In genomic region chr5:139178895-139179631, GRCm38 (mm10) we compare ENCODE assay signal across 8 mouse cellular contexts. TPM values are rescaled to one million over a fixed set of nuclear protein-coding genes. Genes with fewer than 3 reads are reported as not detected.
DNase-seq lines count a peak whose midpoint lies in the region; ATAC-seq and TF ChIP-seq lines count a peak whose summit lies in the region.

No protein-coding gene starts in this region.

- peaks cover 14% of the 10 kb centered on the region for H3K4me1 ChIP-seq in E14TG2a.4 (replicated peaks; ENCODE audit: low read depth, low read length)
- H3K4me1 ChIP-seq in forebrain, embryonic 12.5 days: no peaks in the 10 kb centered on the region; the same call in 1 of the 2 replicates
- H3K4me1 ChIP-seq in liver, embryonic 16.5 days (ENCODE audit: control insufficient read depth, low read depth, low read length): no peaks in the 10 kb centered on the region; the same call in 1 of the 2 replicates
- peaks cover 13% of the 10 kb centered on the region for H3K4me1 ChIP-seq in neural tube, embryonic 14.5 days (ENCODE audit: control insufficient read depth, insufficient read depth, low read length)

- no peak overlapping the region for H3K4me2 ChIP-seq in forebrain, embryonic 12.5 days
- H3K4me2 ChIP-seq in liver, embryonic 16.5 days (ENCODE audit: low read depth, low read length): no peak overlapping the region
- no peak overlapping the region for H3K4me2 ChIP-seq in neural tube, embryonic 14.5 days (ENCODE audit: low read depth, low read length)

- 30% methylated on average over 11 of the region's 11 CpGs for WGBS in forebrain, embryonic 12.5 days
- 21% methylated on average over 11 of the region's 11 CpGs for WGBS in liver, embryonic 16.5 days (ENCODE audit: insufficient replicate concordance)
- WGBS in neural tube, embryonic 14.5 days: 29% methylated on average over 11 of the region's 11 CpGs

- H3K4me3 ChIP-seq in E14TG2a.4 (replicated peaks; ENCODE audit: low read length): no peak overlapping the region
- H3K4me3 ChIP-seq in forebrain, embryonic 12.5 days (replicated peaks): no peak overlapping the region
- no peak overlapping the region for H3K4me3 ChIP-seq in liver, embryonic 16.5 days (ENCODE audit: low read depth, low read length)
- H3K4me3 ChIP-seq in neural tube, embryonic 14.5 days (ENCODE audit: low read depth, low read length): no peak overlapping the region

- DNase-seq in c-Kit-positive CD71-positive TER-119-positive erythroid progenitor cells, embryonic 14.5 days (ENCODE audit: low spot score): peak; percentile 72
- peak; percentile 88 to 91 for DNase-seq in heart, postnatal 14 days
- DNase-seq in kidney, postnatal 36 days: peak; percentile 70 to 93
- peak; percentile 91 for DNase-seq in testis, postnatal 10 days (ENCODE audit: low spot score)

- H3K9me3 ChIP-seq in E14TG2a.4 (ENCODE audit: low read length): no peaks in the 10 kb centered on the region
- H3K9me3 ChIP-seq in forebrain, embryonic 12.5 days: no peaks in the 10 kb centered on the region
- H3K9me3 ChIP-seq in liver, embryonic 16.5 days (replicated peaks; ENCODE audit: control insufficient read depth, low read length): no peaks in the 10 kb centered on the region
- H3K9me3 ChIP-seq in neural tube, embryonic 14.5 days (ENCODE audit: control insufficient read depth, low read length): no peaks in the 10 kb centered on the region

- H3K27me3 ChIP-seq in E14TG2a.4 (ENCODE audit: insufficient read depth, low read length): no peaks in the 10 kb centered on the region
- no peaks in the 10 kb centered on the region for H3K27me3 ChIP-seq in forebrain, embryonic 12.5 days
- H3K27me3 ChIP-seq in liver, embryonic 16.5 days (ENCODE audit: control insufficient read depth, insufficient read depth, low read depth, low read length): no peaks in the 10 kb centered on the region
- H3K27me3 ChIP-seq in neural tube, embryonic 14.5 days (ENCODE audit: control insufficient read depth, insufficient read depth, low read length): no peaks in the 10 kb centered on the region

- TF ChIP-seq CTCF in E14TG2a.4 (conservative IDR thresholded peaks at IDR 0.05; ENCODE audit: low read length): peak; percentile 83

- H3K9ac ChIP-seq in forebrain, embryonic 12.5 days: 0 out of 2 replicates have a peak overlapping the region, but pooled peaks have one; percentile 17
- no peak overlapping the region for H3K9ac ChIP-seq in liver, embryonic 16.5 days (ENCODE audit: low read depth, low read length)
- no peak overlapping the region for H3K9ac ChIP-seq in neural tube, embryonic 14.5 days (replicated peaks; ENCODE audit: low read depth, low read length)

- no peak overlapping the region for H3K27ac ChIP-seq in forebrain, embryonic 12.5 days
- no peak overlapping the region for H3K27ac ChIP-seq in liver, embryonic 16.5 days (ENCODE audit: low read length)
- no peak overlapping the region for H3K27ac ChIP-seq in neural tube, embryonic 14.5 days (ENCODE audit: low read depth, low read length)

- intact Hi-C loops in heart, postnatal 14 days (cut with DNase I): loop anchor here (1.0 to 5.0 kb wide), 3 partner anchors 104 to 331 kb away; no protein-coding TSS in a partner anchor

- peak; percentile 70 for ATAC-seq in forebrain, embryonic 12.5 days (ENCODE audit: low FRiP score)
- peak; percentile 68 for ATAC-seq in liver, embryonic 16.5 days (ENCODE audit: low read depth)
- peak; percentile 79 for ATAC-seq in neural tube, embryonic 14.5 days (ENCODE audit: low read depth)

- H3K36me3 ChIP-seq in E14TG2a.4 (ENCODE audit: insufficient read depth, low read length): peaks cover 97% of the 10 kb centered on the region
- H3K36me3 ChIP-seq in forebrain, embryonic 12.5 days (replicated peaks): peaks cover 79% of the 10 kb centered on the region
- no peaks in the 10 kb centered on the region for H3K36me3 ChIP-seq in liver, embryonic 16.5 days (ENCODE audit: control insufficient read depth, insufficient read depth)
- H3K36me3 ChIP-seq in neural tube, embryonic 14.5 days (ENCODE audit: control insufficient read depth, insufficient read depth, low read length): peaks cover 26% of the 10 kb centered on the region

RNA-seq across cellular contexts. Expression of gene Sun1, which starts 21.4 kb away (rescaled TPM):
- 53.1 and 59.3 TPM in 2 replicates for polyA plus RNA-seq in forebrain, embryonic 12.5 days (2016; fragmentation: Nextera tagmentation; extraction: Ambion mirVana)
- total RNA-seq in heart, postnatal 14 days (2021): 10 to 100 TPM; 44.7 to 49.5 TPM
- 19.6 TPM in 2 replicates for polyA plus RNA-seq in liver, embryonic 16.5 days (2015; fragmentation: Nextera tagmentation; extraction: Ambion mirVana)
- polyA plus RNA-seq in neural tube, embryonic 14.5 days (2014; fragmentation: Nextera tagmentation; extraction: Ambion mirVana): 49.5 and 51.3 TPM in 2 replicates

RNA-seq across cellular contexts. Expression of gene Dnaaf5, which starts 29.0 kb away (rescaled TPM):
- polyA plus RNA-seq in forebrain, embryonic 12.5 days (2016; fragmentation: Nextera tagmentation; extraction: Ambion mirVana): 5.9 and 7.5 TPM in 2 replicates
- 10 to 100 TPM; 14.7 to 16.8 TPM for total RNA-seq in heart, postnatal 14 days (2021)
- 1.3 and 2.4 TPM in 2 replicates for polyA plus RNA-seq in liver, embryonic 16.5 days (2015; fragmentation: Nextera tagmentation; extraction: Ambion mirVana)
- 3.6 and 4.1 TPM in 2 replicates for polyA plus RNA-seq in neural tube, embryonic 14.5 days (2014; fragmentation: Nextera tagmentation; extraction: Ambion mirVana)

RNA-seq across cellular contexts. Expression of gene Prkar1b, which starts 29.3 kb away (rescaled TPM):
- polyA plus RNA-seq in forebrain, embryonic 12.5 days (2016; fragmentation: Nextera tagmentation; extraction: Ambion mirVana): 35.2 and 37.0 TPM in 2 replicates
- total RNA-seq in heart, postnatal 14 days (2021): 1 to 10 TPM; 1.5 to 2.1 TPM
- 0.80 and 0.96 TPM in 2 replicates for polyA plus RNA-seq in liver, embryonic 16.5 days (2015; fragmentation: Nextera tagmentation; extraction: Ambion mirVana)
- 207 and 212 TPM in 2 replicates for polyA plus RNA-seq in neural tube, embryonic 14.5 days (2014; fragmentation: Nextera tagmentation; extraction: Ambion mirVana)

Comparison
In these comparisons a context has a peak if more than half of its experiments do, and no peak if none do; other contexts are left out.
1. RNA of gene Prkar1b, which starts 29.3 kb away (polyA plus RNA-seq): 207 to 212 TPM in neural tube, embryonic 14.5 days and 35.2 to 37.0 TPM in forebrain, embryonic 12.5 days; 0.80 to 0.96 TPM in liver, embryonic 16.5 days; every median in the first group is over 10 times any median in the second.
2. Peak in every context shown above with its lines, with median percentiles within 50 percentile points of each other: DNase-seq and ATAC-seq.